Mouse (Mus musculus) heart, postnatal 25 days (tissue): ENCODE measurements around the gene 4930556J24Rik. TPM values are rescaled to one million over a fixed set of nuclear protein-coding genes. Genes with fewer than 3 reads are reported as not detected.
"Not testable (repeated sequence)": the region's sequence is repeated elsewhere in the genome, so short reads cannot be mapped to it uniquely, and the experiment has no call there.

ENCODE experiments used
- DNase-seq: peaks from one replicate; pipeline ENCODE4 v3.0.0; 2022; ENCODE audit warnings: low spot score
- intact Hi-C: fragments of 180-260 bp; cut with DNase I; formaldehyde crosslinking; loops from one replicate; pipeline ENCODE4 v1.15.1; 2025
- total RNA-seq, 2 experiments: library from RNA; stranded (reverse); gene quantifications; 2 replicates each; pipeline ENCODE4 v1.2.3; 2021

4930556J24Rik gene
- total RNA-seq = not detected

DNA sequence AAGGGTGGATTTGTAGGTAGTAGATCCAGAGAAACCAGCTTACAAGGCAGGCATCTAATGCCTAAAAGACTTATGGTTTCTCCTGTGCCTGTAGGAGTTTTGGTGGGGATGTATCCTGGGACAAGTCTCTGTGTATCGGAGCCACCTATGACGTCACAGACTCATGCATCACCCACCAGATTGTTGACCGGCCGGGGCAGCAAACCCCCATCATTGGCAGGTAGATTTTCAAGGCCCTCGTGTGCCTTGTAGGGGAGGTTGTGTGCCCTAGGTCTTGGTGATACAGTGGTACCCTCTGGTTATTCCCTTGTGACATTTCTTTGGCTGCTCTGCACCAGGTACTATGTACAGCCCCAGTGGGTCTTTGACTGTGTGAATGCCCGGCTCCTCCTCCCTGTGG is at the start of gene 4930556J24Rik:
4930556J24Rik (minus strand) TSS at position 101 of the 400 bp plus-strand sequence.
- intact Hi-C loops = no loop called here
- DNase-seq = no peak

DNA sequence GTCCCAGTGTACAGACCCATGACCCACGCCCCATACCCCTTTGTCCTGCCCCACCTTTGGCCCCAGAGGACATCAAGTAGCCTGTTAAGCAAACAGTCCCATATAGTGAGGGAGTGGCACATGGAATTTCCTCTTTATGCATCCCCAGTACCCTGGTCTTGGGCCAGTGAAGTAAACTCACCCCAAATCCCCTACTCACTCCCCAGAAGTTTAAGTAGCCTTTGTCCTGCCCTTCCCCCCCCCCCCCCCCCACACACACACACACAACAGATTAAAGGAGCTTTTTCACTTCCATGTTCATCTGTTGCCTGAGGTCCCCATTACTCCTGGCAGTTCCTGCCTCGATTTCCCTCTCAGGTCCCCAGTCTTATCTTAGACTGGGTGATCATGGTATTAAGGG is 46.7 kb upstream of the 4930556J24Rik start:
- no peak for DNase-seq
- intact Hi-C loops = no loop called here

DNA sequence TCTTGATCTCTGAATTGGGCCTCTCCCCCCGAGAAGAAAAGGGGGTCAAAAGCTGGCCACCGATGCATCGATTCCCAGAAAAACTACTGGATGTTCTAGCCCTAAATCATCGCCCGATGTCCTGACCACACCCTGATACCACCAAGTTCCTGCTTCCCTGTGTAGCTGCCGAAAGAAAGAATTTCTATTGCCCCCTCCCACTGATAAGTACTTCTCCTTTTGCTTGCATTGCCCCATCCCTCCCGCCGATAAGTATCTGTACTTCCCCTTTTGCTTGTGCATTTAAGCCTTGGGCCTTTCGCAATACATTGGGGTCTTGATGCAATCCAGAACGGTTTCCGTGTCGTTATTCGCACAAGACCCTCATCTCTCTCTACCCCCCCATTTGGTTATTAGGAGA is 45.5 kb upstream of the 4930556J24Rik start:
- intact Hi-C loops, DNase-seq: not testable (repeated sequence)

GRCm38 (mm10) chr11:4015796-4016195 is 39.2 kb upstream of the 4930556J24Rik start:
- DNase-seq, intact Hi-C loops: not testable (repeated sequence)

GRCm38 (mm10) chr11:4012616-4013015 is 36.0 kb upstream of the 4930556J24Rik start:
- no peak for DNase-seq
- intact Hi-C loops = no loop called here

DNA sequence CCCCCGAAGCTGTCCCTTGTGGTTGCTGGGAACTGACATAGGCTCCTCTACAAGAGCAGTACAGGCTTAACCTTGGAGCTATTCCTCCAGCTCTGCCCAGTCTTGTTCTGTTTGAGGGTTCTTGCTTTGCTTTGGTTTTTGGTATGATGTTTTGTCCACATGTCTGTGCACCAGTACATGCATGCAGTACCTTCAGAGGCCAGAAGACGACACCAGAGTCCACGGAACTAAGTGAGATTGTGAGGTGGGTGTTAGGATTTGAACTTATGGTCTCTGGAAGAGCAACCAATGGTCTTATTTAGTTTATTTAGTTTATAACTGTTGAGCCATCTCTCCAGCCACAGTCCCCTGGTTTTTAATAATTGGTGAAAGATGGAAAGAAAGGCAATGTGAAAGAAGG is 29.9 kb upstream of the 4930556J24Rik start:
- DNase-seq = no peak
- intact Hi-C loops = no loop called here

DNA sequence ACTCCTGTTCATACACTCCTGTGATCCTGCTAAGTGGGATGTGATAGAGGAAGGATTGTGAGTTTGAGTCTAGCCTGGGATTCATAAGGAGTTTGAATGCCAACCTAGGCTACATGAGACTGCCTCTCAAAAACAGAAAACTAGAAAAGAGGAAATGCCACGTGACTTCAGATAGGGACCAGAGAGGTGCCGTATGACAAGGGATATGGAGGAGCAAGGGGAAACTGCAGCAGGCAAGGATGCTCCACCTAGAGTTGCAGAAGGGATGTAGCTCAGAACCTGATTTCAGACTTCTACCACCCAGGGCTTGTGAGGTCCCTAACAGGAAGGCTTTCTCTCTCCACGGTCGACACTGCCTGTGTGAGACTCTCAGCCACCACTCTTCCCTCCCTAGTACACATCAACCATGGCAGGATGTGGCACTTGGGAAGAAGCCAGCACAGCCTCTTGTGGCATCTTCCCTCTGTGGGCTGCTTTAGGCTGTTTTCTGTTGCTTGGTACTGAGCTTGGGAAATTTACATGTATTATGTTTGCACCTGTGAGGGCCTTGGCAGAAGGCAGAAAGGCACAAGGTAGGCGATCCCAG is 28.7 kb upstream of the 4930556J24Rik start:
- intact Hi-C loops = no loop called here
- no peak for DNase-seq

DNA sequence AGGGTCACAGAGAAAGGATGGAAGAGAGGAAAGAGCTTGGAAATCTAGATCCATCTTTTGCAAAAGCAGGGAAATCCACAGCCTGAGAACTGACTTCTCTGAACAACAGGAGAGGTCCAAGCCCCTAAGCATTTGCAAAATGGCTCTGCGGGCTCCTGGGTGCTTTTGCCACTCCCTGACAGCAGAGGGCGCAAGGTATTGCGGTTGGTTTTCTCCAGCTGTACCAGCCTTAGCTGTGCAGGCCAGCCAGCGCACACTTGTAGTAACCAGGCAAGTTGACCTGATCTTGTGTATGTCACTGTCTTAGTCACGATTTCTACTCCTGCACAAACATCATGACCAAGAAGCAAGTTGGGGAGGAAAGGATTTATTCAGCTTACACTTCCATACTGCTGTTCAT is 25.0 kb upstream of the 4930556J24Rik start:
- intact Hi-C loops = loop anchor here (1.0 kb wide), 1 partner anchor 82 kb away; no protein-coding TSS in a partner anchor
- no peak for DNase-seq

DNA sequence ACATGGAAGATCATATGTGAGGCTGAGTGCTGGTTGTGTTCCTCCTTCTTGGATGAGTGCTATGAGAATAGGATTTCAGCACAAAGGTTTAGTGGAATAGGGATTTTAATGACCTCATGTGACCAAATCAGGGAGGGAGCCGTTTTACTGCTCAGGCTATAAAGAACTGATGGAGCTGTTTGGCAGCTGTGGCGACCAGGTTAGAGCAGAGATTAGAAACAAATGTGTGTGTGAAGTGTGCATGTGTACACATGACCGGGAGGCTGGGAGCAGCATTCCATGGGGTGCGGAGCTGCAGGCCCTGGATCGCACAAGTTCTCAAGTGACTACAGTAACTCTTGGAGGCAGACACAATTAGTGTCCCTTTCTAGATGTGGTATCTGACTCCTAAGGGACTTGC is 23.0 kb upstream of the 4930556J24Rik start:
- intact Hi-C loops = no loop called here

DNA sequence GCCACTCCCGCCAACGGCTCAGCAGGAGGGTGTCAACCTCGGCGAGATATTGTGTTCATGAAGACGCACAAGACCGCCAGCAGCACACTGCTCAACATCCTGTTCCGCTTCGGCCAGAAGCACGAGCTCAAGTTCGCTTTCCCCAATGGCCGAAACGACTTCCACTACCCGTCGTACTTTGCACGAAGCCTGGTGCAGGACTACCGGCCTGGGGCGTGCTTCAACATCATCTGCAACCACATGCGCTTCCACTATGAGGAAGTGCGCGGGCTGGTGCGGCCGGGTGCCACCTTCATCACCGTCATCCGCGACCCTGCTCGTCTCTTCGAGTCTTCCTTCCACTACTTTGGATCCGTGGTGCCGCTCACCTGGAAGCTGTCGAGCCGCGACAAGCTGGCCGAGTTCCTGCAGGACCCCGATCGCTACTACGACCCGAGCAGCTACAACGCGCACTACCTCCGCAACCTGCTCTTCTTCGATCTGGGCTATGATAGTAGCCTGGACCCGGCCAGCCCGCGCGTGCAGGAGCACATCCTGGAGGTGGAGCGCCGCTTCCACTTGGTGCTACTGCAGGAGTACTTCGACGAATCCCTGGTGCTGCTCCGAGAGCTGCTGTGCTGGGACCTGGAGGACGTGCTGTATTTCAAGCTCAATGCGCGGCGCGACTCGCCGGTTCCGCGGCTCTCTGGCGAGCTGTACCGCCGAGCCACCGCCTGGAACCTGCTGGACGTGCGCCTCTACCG is 21.6 kb upstream of the 4930556J24Rik start:
- intact Hi-C loops = no loop called here
- DNase-seq = no peak

More for the DNA sequence above, 23.0 kb upstream of the 4930556J24Rik start:
- no peak for DNase-seq

DNA sequence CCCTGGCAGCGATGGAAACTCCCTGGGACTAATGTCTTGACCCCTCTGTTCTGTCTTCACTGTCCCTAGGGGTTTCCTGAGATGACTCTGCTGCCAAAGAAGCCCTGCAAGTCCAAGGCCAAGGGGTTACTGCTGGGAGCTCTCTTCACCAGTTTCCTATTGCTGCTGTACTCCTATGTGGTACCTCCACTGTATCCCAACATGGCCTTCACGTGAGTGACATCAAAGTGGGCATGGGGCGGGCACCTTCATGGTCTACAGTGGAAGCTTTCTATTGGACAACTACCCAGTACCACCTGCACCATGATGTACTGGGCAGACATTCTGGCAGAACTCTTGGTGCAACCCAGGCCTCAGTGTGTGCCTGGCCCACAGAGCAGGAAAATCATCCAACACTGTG is 20.3 kb upstream of the 4930556J24Rik start:
- no peak for DNase-seq
- intact Hi-C loops = no loop called here

- intact Hi-C loops = no loop called here
- no peak for DNase-seq
These were observed 18.9 kb upstream of the 4930556J24Rik start for GRCm38 (mm10) chr11:3995511-3995910.

DNA sequence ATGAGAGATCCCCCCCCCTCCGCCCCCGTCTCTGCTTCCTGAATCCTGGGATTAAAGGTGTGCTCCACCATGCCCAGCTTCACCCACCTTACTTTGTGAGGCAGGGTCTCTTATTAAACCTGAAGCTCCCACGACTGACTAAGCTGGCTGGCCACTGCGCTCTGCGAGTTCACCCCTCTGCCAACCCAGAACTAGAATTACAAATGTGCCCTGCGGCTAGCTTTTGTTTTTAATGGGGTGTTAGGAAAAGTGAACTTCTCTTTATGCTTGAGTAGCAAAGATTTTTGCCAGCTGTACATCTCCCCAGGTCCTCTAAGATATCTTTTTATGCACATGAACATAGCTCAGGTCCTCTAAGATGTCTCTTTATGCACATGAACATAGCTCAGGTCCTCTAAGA is 17.3 kb upstream of the 4930556J24Rik start:
- intact Hi-C loops = no loop called here
- no peak for DNase-seq

DNA sequence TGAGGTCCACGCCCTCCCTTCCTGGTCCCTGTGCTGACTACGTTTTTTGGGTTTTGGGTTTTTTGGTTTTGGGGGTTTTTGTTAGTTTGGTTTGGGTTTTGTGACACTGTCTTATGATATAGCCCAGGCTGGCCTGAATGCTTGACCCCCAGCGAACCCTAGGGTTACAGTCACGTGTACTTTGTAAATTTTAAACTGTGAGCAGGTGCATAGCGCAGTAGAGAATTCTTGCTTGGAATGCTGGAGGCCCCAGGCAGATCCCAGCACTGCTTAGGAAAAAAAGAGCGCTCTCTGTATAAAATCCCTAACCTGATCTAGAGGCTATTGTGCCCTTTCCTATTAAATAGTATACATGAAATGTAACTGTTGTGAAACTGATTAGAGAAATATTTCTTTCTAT is 16.6 kb upstream of the 4930556J24Rik start:
- DNase-seq = no peak
- intact Hi-C loops = no loop called here

GRCm38 (mm10) chr11:3989748-3990147 is 13.2 kb upstream of the 4930556J24Rik start:
- no peak for DNase-seq
- intact Hi-C loops = no loop called here

GRCm38 (mm10) chr11:3983863-3984745 is 7.5 kb upstream of the 4930556J24Rik start:
- intact Hi-C loops = no loop called here
- no peak for DNase-seq

DNA sequence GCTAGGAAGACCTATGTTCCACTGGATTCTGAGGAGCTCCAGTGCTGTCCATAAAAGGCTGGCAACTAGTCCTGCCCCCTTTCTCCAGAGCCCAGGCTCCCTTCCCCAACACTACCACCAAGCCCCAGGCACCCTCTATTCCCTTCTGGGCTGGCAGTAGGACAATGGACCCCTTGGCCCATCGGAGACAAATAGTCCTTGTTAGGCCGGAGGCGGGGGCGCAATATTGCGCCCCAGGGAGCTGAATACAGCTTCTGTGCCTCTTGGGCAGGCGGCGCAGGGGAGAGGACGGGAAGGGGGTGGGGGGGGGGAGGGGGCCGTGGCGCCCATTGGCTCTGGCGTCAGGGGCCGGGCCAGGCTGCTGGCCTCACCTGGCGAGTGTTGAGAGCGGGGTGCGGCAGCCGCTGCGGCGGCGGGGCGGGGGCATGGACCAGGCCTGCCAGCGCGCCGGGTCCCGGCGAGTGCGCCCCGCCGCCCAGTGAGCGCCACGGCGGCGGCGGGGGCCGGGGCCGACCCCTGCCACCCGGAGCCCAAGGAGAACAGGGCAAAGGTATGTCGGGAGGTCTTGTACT is 6.8 kb upstream of the 4930556J24Rik start, which contains the start of gene Gal3st1:
Gal3st1 (plus strand) TSS at position 346 of the 572 bp plus-strand sequence.
- DNase-seq = no peak
- intact Hi-C loops = no loop called here

DNA sequence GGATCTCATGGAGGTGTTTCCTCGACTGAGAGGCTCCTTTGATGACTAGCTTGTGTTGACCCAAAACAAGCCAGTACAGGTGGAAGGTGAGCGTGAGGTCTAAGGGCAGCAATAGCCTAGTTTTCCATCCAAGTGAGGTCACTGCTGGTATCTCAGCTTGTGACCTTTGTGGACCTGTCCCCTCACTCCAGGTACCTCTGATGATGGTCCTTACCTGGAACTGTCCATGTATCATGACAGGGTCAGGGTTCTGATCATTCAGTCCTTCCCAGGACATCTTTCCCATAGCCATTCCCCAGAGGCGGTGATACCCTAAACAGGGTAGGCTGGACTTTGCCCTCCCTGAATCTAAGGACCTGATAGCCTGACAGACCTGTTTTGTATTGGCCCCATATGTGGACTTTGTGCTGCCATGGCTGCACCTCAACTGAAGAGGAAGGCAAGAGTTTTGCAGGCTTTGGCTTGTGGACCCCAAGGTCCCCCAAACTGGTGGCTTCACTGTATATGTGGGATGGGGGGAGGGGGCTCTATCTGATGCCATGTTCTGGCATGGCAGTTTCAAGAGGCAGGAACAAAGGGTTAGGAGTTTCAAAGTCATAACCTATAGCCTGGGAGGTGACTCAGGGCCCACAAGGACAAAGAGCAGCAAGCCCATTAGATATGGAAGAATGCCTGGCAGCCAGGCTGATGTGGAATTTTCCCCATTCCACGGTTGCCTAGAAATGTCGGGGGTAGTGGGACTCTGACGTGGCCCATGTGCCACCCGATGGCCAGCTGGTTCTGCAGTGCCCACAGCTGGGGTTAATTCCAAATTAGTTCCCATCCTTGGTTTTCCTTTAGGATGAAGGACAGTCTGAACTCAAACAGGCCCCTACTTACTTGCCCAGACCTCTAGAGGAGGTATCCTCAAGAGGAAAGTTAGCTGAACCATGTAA is 6.0 kb upstream of the 4930556J24Rik start:
- intact Hi-C loops = no loop called here
- DNase-seq = no peak

DNA sequence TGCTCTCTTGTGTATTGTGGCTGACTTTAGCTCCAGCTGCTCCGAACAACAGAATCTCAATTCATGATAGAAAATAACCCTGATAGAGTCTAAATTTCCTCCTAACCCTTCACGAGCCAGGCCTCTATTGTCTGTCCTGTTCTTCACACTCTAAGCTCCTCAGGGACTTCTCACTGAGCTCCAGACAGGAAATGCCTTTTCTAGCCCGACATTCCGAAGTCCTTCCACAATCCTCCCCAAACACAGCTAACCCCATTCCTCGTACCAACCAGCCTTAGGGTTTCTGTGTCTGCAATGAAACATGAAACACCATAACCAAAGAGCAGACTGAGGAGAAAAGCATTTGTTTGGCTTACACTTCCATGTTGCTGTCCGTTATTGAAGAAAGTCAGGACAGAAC is 5.0 kb upstream of the 4930556J24Rik start:
- DNase-seq = no peak
- intact Hi-C loops = no loop called here
